Mouse (Mus musculus) MEL (cell line): ENCODE measurements at regions not wholly inside any gene's neighbourhood (a gene's known extent, or its start where the extent isn't known, plus 50 kb on each side); places are given as distances from the start of the nearest gene placed in this dataset.

Experiments used
- DNase-seq: peaks from one replicate; pipeline ENCODE4 v3.0.0; 2011; ENCODE audit warnings: low read depth, low spot score
- H3K27ac ChIP-seq: 2 replicates; pipeline ENCODE4 v1.5.1; 2012; ENCODE audit warnings: low read depth, mild to moderate bottlenecking, control low read depth, low read length, moderate library complexity; ENCODE audit not compliant: control insufficient read depth
- H3K27me3 ChIP-seq, 2 experiments: fragments of 150-350 bp in 1 of 2; sonication (generic) in 1 of 2; 2 replicates each; pipeline ENCODE4 v1.6.1; 2012; ENCODE audit warnings: low read length in 2 of 2, mild to moderate bottlenecking in 2 of 2, improper control_type of control experiment in 1 of 2, moderate library complexity in 1 of 2; ENCODE audit not compliant: insufficient read depth in 2 of 2, control insufficient read depth in 1 of 2
- H3K36me3 ChIP-seq, 2 experiments: 2 replicates each; pipeline ENCODE4 v1.6.1; 2012 to 2014; ENCODE audit warnings: low read length in 2 of 2, improper control_type of control experiment in 1 of 2, inconsistent platforms in 1 of 2, mild to moderate bottlenecking in 1 of 2; ENCODE audit not compliant: insufficient read depth in 2 of 2, control insufficient read depth in 1 of 2
- H3K4me1 ChIP-seq, 2 experiments: fragments of 150-350 bp in 1 of 2; sonication (generic) in 1 of 2; 2 replicates each; pipeline ENCODE4 v1.6.1; 2012; ENCODE audit warnings: low read length in 2 of 2, improper control_type of control experiment in 1 of 2, mild to moderate bottlenecking in 1 of 2; ENCODE audit not compliant: insufficient read depth in 2 of 2, control insufficient read depth in 1 of 2
- H3K4me3 ChIP-seq, 2 experiments: fragments of 150-350 bp in 1 of 2; sonication (generic) in 1 of 2; 2 replicates each; pipeline ENCODE4 v1.5.1; 2012; ENCODE audit warnings: low read depth in 2 of 2, low read length in 2 of 2, mild to moderate bottlenecking in 2 of 2, moderate library complexity in 2 of 2, control low read depth in 1 of 2, improper control_type of control experiment in 1 of 2; ENCODE audit not compliant: control insufficient read depth in 1 of 2, insufficient read depth in 1 of 2
- H3K79me2 ChIP-seq: 2 replicates; pipeline ENCODE4 v1.6.1; 2012; ENCODE audit warnings: mild to moderate bottlenecking, low read length, moderate library complexity; ENCODE audit not compliant: control insufficient read depth, poor library complexity, insufficient read depth
- H3K9ac ChIP-seq: 2 replicates; pipeline ENCODE4 v1.6.1; 2012; ENCODE audit warnings: low read depth, mild to moderate bottlenecking, control low read depth, low read length, moderate library complexity; ENCODE audit not compliant: control insufficient read depth, poor library complexity, severe bottlenecking
- H3K9me3 ChIP-seq: fragments of 150-350 bp; sonication (generic); replicated peaks from 2 replicates; pipeline ENCODE4 v1.6.1; 2012; ENCODE audit warnings: mild to moderate bottlenecking, low read length, improper control_type of control experiment, moderate library complexity; ENCODE audit not compliant: insufficient read depth
- BHLHE40 ChIP-seq: IDR thresholded peaks from 2 replicates; pipeline ENCODE4 v1.6.1; 2012; ENCODE audit warnings: low read depth, mild to moderate bottlenecking, inconsistent platforms, low read length, improper control_type of control experiment, borderline replicate concordance
- E2F4 ChIP-seq: IDR thresholded peaks from 2 replicates; pipeline ENCODE4 v1.6.1; 2011; ENCODE audit warnings: low read depth, low read length, improper control_type of control experiment, borderline replicate concordance
- EP300 ChIP-seq, 2 experiments: IDR thresholded peaks; 2 replicates each; pipeline ENCODE4 v1.6.1; 2011; ENCODE audit warnings: improper control_type of control experiment in 2 of 2, low read length in 2 of 2, low read depth in 1 of 2, mild to moderate bottlenecking in 1 of 2
- GABPA ChIP-seq: IDR thresholded peaks from 2 replicates; pipeline ENCODE4 v1.6.1; 2012; ENCODE audit warnings: low read depth, mild to moderate bottlenecking, inconsistent platforms, low read length, improper control_type of control experiment, moderate library complexity
- JUND ChIP-seq: IDR thresholded peaks from 2 replicates; pipeline ENCODE4 v1.6.1; 2011; ENCODE audit warnings: low read depth, mild to moderate bottlenecking, improper control_type of control experiment, low read length
- MAFK ChIP-seq: IDR thresholded peaks from 2 replicates; pipeline ENCODE4 v1.6.1; 2011; ENCODE audit warnings: low read depth, mild to moderate bottlenecking, low read length, improper control_type of control experiment, borderline replicate concordance
- MAX ChIP-seq: IDR thresholded peaks from 2 replicates; pipeline ENCODE4 v1.6.1; 2011; ENCODE audit warnings: low read length, improper control_type of control experiment
- MAZ ChIP-seq: IDR thresholded peaks from 2 replicates; pipeline ENCODE4 v1.6.1; 2012; ENCODE audit warnings: low read depth, mild to moderate bottlenecking, inconsistent platforms, low read length, improper control_type of control experiment
- MEF2A ChIP-seq: IDR thresholded peaks from 2 replicates; pipeline ENCODE4 v1.6.1; 2014; ENCODE audit warnings: low read depth, mild to moderate bottlenecking, inconsistent platforms, low read length, improper control_type of control experiment; ENCODE audit not compliant: poor library complexity, insufficient replicate concordance, severe bottlenecking; ENCODE audit errors: extremely low read depth
- MYC ChIP-seq: IDR thresholded peaks from 2 replicates; pipeline ENCODE4 v1.6.1; 2011; ENCODE audit warnings: low read depth, mild to moderate bottlenecking, low read length, improper control_type of control experiment, moderate library complexity
- POLR2A ChIP-seq, 2 experiments: IDR thresholded peaks; 2 replicates each; pipeline ENCODE4 v1.6.1; 2011 to 2012; ENCODE audit warnings: low read length in 2 of 2, mild to moderate bottlenecking in 2 of 2, control low read depth in 1 of 2, improper control_type of control experiment in 1 of 2, low read depth in 1 of 2, moderate library complexity in 1 of 2; ENCODE audit not compliant: control insufficient read depth in 1 of 2, insufficient read depth in 1 of 2, poor library complexity in 1 of 2
- POLR2AphosphoS5 ChIP-seq: IDR thresholded peaks from 2 replicates; pipeline ENCODE4 v1.6.1; 2012; ENCODE audit warnings: low read depth, borderline replicate concordance, mild to moderate bottlenecking, inconsistent platforms, low read length, moderate library complexity, mixed read lengths
- RAD21 ChIP-seq: IDR thresholded peaks from 2 replicates; pipeline ENCODE4 v1.6.1; 2011; ENCODE audit warnings: mild to moderate bottlenecking, low read depth, low read length, improper control_type of control experiment
- RCOR1 ChIP-seq: IDR thresholded peaks from 2 replicates; pipeline ENCODE4 v1.6.1; 2012; ENCODE audit warnings: low read depth, mild to moderate bottlenecking, inconsistent platforms, low read length, improper control_type of control experiment
- SMC3 ChIP-seq: IDR thresholded peaks from 2 replicates; pipeline ENCODE4 v1.6.1; 2011; ENCODE audit warnings: low read depth, low read length, improper control_type of control experiment
- TAL1 ChIP-seq: IDR thresholded peaks from 2 replicates; pipeline ENCODE4 v1.6.1; 2012; ENCODE audit warnings: mild to moderate bottlenecking, inconsistent platforms, low read length, moderate library complexity, mixed read lengths
- TBP ChIP-seq: IDR thresholded peaks from 2 replicates; pipeline ENCODE4 v1.8.0; 2011; ENCODE audit warnings: low read depth, low read length, improper control_type of control experiment
- TCF12 ChIP-seq: IDR thresholded peaks from 2 replicates; pipeline ENCODE4 v1.6.1; 2014; ENCODE audit warnings: low read depth, mild to moderate bottlenecking, inconsistent platforms, low read length, improper control_type of control experiment, moderate library complexity
- USF1 ChIP-seq: IDR thresholded peaks from 2 replicates; pipeline ENCODE4 v1.6.1; 2014; ENCODE audit warnings: low read depth, mild to moderate bottlenecking, inconsistent platforms, low read length, improper control_type of control experiment, moderate library complexity
- ZC3H11A ChIP-seq: IDR thresholded peaks from 2 replicates; pipeline ENCODE4 v1.6.1; 2012; ENCODE audit warnings: low read depth, mild to moderate bottlenecking, inconsistent platforms, low read length, improper control_type of control experiment
- ZMIZ1 ChIP-seq: IDR thresholded peaks from 2 replicates; pipeline ENCODE4 v1.6.1; 2012; ENCODE audit warnings: low read depth, mild to moderate bottlenecking, inconsistent platforms, low read length, improper control_type of control experiment, moderate library complexity

DNA sequence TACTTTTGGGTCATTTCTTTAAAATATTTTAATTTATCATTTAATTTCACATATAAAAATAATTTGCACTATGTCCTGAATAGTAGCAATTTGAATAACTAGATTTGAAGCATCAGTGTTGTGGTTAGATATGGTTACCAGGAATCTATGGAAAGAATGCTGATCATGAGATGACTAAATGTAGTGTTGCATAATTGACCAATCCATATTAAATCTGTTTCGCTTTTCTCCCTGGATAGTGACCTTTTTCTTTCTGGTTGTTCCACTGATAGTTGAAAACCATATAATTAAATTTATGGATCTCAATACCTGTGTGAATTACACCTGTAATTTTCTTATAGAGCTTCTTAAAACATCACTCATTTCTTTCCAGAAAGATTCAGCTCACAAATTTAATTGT lies 1003.7 kb downstream of the Slc22a22 start:
- no peak overlapping the region for H3K27ac ChIP-seq
- TF ChIP-seq E2F4 (no peak), MYC (no peak), RCOR1 (no peak), GABPA (no peak), ZMIZ1 (no peak), EP300 (IDR thresholded peaks at IDR 0.05; ENCODE audit: low read depth in 1 of 2, low read length in 2 of 2) (no peak), USF1 (no peak), ZC3H11A (no peak), BHLHE40 (no peak), RAD21 (no peak), TBP (no peak), MEF2A (no peak), SMC3 (no peak)
- H3K4me3 ChIP-seq: no peak overlapping the region
- H3K9me3 ChIP-seq: no peaks in the 10 kb centered on the region
- no peak for DNase-seq
- H3K9ac ChIP-seq: no peak overlapping the region
- H3K79me2 ChIP-seq: no peaks in the 10 kb centered on the region
- no peaks in the 10 kb centered on the region for H3K4me1 ChIP-seq
- no peaks in the 10 kb centered on the region for H3K27me3 ChIP-seq
- no peaks in the 10 kb centered on the region for H3K36me3 ChIP-seq

DNA sequence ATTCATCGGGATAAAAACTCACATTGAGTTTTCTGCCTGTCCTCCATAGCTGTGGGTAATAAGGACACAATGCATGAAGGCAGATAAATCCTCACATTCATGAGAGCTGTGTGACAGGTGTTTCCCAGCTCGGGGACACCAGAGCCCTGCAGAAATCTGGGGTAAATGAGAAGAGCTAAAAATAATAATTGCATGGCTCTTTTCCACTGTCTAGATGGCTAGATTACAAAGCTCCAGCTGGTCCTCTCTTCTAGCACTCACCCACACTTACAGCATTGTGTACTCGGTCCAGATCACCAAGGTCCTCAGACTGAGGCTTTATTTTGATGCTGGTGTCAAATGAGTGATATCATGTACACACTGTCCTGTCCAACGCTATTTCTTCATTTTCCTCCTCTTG lies 1025.5 kb downstream of the Slc22a22 start:
- H3K36me3 ChIP-seq: no peaks in the 10 kb centered on the region
- no peak overlapping the region for H3K27ac ChIP-seq
- TF ChIP-seq ZMIZ1: no peak
- no peak for TF ChIP-seq MAFK
- TF ChIP-seq TBP: no peak
- no peak for TF ChIP-seq TAL1
- TF ChIP-seq MAX: no peak
- TF ChIP-seq POLR2AphosphoS5: no peak
- TF ChIP-seq GABPA: no peak
- TF ChIP-seq BHLHE40: no peak
- TF ChIP-seq POLR2A (IDR thresholded peaks at IDR 0.05; ENCODE audit: control insufficient read depth in 1 of 2, insufficient read depth in 1 of 2, low read depth in 1 of 2, low read length in 2 of 2, poor library complexity in 1 of 2): no peak
- TF ChIP-seq EP300 (IDR thresholded peaks at IDR 0.05; ENCODE audit: low read depth in 1 of 2, low read length in 2 of 2): no peak
- no peak for TF ChIP-seq MYC
- TF ChIP-seq JUND: no peak
- no peak for TF ChIP-seq MAZ
- no peak for TF ChIP-seq TCF12
- H3K9ac ChIP-seq: no peak overlapping the region
- DNase-seq: no peak
- no peaks in the 10 kb centered on the region for H3K79me2 ChIP-seq
- no peaks in the 10 kb centered on the region for H3K9me3 ChIP-seq
- H3K27me3 ChIP-seq: no peaks in the 10 kb centered on the region
- no peaks in the 10 kb centered on the region for H3K4me1 ChIP-seq
- H3K4me3 ChIP-seq: no peak overlapping the region
